Mouse (Mus musculus) megakaryocyte, embryonic 14.5 days (primary cell): Measurements from ENCODE around the gene Tmem91.

Experiments
- FLI1 ChIP-seq: IDR thresholded peaks from 2 replicates; pipeline ENCODE4 v1.6.1; 2012; ENCODE audit warnings: low read length, inconsistent platforms, mixed read lengths
- GATA1 ChIP-seq: IDR thresholded peaks from 3 replicates; pipeline ENCODE4 v1.6.1; 2012; ENCODE audit warnings: mixed read lengths, low read length, inconsistent platforms, borderline replicate concordance

DNA sequence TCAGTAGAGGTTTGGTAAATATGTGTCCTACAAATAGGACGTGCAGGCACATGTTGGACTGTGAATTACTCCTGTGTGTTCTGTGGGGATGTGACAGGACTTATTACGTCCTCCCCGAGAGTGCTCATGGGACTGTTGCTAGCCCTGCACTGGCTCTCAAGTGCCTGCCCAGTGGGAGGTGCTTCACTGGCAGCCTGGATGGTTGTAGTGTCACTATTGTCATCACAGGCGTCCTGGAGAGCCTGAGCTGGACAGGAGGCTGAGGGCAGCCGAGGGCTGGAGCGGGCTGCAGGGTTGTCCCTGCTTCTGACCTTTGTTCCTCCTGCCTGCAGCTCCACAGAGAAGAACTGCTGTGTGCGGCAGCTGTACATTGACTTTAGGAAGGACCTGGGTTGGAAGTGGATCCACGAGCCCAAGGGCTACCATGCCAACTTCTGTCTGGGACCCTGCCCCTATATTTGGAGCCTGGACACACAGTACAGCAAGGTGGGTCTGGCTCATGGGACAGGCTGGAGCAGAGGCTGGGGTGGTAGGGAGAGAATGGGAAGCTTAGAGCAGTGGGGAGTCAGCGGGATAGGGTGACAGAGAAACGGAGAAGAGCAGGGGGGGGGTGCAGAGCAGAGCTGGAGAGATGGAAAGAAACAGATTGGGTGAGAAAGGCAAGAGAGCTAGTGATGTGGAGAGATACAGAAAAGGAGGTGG lies 29.0 kb upstream of the Tmem91 start:
- TF ChIP-seq GATA1 (no peak), FLI1 (no peak)
